Mouse (Mus musculus) heart, adult 2 months (tissue): ENCODE results near the gene Cdc20b. TPM values are rescaled to one million over a fixed set of nuclear protein-coding genes. Genes with fewer than 3 reads are reported as not detected.

Experiments used
- DNase-seq, 2 experiments: peaks; one replicate each; pipeline ENCODE4 v3.0.0; 2021
- H3K27ac ChIP-seq: fragments of 200-600 bp; 2 replicates; pipeline ENCODE4 v1.8.1; 2022
- H3K27me3 ChIP-seq: fragments of 200-500 bp; 2 replicates; pipeline ENCODE4 v1.6.1; 2012; ENCODE audit warnings: mild to moderate bottlenecking, low read length, inconsistent platforms, mixed read lengths; ENCODE audit not compliant: control insufficient read depth, insufficient read depth
- H3K36me3 ChIP-seq: fragments of 200-500 bp; 2 replicates; pipeline ENCODE4 v1.6.1; 2012; ENCODE audit warnings: low read length, inconsistent platforms; ENCODE audit not compliant: control insufficient read depth, insufficient read depth
- H3K4me1 ChIP-seq: fragments of 200-500 bp; 2 replicates; pipeline ENCODE4 v1.6.1; 2011; ENCODE audit warnings: low read length; ENCODE audit not compliant: control insufficient read depth, insufficient read depth
- H3K4me3 ChIP-seq: fragments of 200-600 bp; 2 replicates; pipeline ENCODE4 v1.8.1; 2022
- H3K79me2 ChIP-seq: fragments of 200-500 bp; replicated peaks from 2 replicates; pipeline ENCODE4 v1.6.1; 2012; ENCODE audit warnings: mild to moderate bottlenecking, inconsistent platforms, low read length, moderate library complexity, mixed read lengths; ENCODE audit not compliant: control insufficient read depth, insufficient read depth
- H3K9ac ChIP-seq: fragments of 200-500 bp; 2 replicates; pipeline ENCODE4 v1.6.1; 2012; ENCODE audit warnings: low read depth, mild to moderate bottlenecking, control low read depth, inconsistent platforms, low read length, mixed read lengths
- CTCF ChIP-seq: fragments of 200-600 bp; IDR thresholded peaks from 2 replicates; pipeline ENCODE4 v1.8.1; 2022; ENCODE audit warnings: antibody characterized with exemption, mild to moderate bottlenecking, moderate library complexity
- EP300 ChIP-seq: fragments of 200-500 bp; IDR thresholded peaks from 2 replicates; pipeline ENCODE4 v1.6.1; 2011; ENCODE audit warnings: low read depth, low read length, control low read depth; ENCODE audit not compliant: insufficient read depth
- POLR2A ChIP-seq: fragments of 200-500 bp; IDR thresholded peaks from 2 replicates; pipeline ENCODE4 v1.6.1; 2011; ENCODE audit warnings: mild to moderate bottlenecking, low read depth, low read length, control low read depth; ENCODE audit not compliant: insufficient read depth
- WGBS: fragments of 180-500 bp; shearing (Covaris S2); methylation state at CpG from one replicate; pipeline ENCODE4 v1.1.7; 2018; 5-methylcytosine and 5-hydroxymethylcytosine counted together
- intact Hi-C: fragments of 180-260 bp; cut with DNase I; formaldehyde crosslinking; loops from one replicate; pipeline ENCODE4 v1.15.1; 2025
- polyA plus RNA-seq: library from polyadenylated mRNA; depleted of rRNA; stranded (reverse); fragments of >200 nt; gene quantifications from 2 replicates; pipeline ENCODE4 v1.2.3, GENCODE M21; 2012
- total RNA-seq, 2 experiments: library from RNA; stranded (reverse); gene quantifications; 2 replicates each; pipeline ENCODE4 v1.2.3; 2021

Cdc20b gene
- total and polyA plus RNA-seq, 3 experiments = 0.14 TPM; not detected in 2

DNA sequence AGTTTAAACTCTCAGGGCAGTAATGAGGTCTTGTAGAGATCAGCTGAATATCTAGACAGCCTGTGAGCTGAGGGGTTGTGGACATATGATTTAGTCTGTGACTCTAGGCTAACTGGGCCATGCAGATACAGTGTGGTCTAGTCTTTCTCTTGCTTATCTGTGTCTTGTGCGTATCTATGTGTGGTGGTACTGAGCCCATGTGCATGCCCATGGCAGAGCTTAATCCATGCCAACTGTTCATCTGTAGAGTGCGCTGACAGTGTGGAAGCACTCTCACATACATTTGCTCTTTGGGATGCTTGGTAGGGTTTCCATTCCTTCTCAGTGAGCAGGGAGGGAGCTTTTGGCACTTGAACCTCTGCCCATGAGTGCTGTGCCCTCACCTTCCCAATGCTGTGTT is 13.4 kb upstream of the Cdc20b start:
- 79% methylated on average over 2 of the region's 2 CpGs for WGBS
- no peak overlapping the region for H3K9ac ChIP-seq
- intact Hi-C loops = no loop called here
- no peaks in the 10 kb centered on the region for H3K4me1 ChIP-seq
- no peak overlapping the region for H3K4me3 ChIP-seq
- no peak for TF ChIP-seq EP300
- TF ChIP-seq CTCF = no peak
- no peak for TF ChIP-seq POLR2A
- H3K27me3 ChIP-seq = peaks cover 5% of the 10 kb centered on the region; the same call in 1 of the 2 replicates
- DNase-seq = no peak
- no peaks in the 10 kb centered on the region for H3K36me3 ChIP-seq
- H3K79me2 ChIP-seq = no peaks in the 10 kb centered on the region
- no peak overlapping the region for H3K27ac ChIP-seq

DNA sequence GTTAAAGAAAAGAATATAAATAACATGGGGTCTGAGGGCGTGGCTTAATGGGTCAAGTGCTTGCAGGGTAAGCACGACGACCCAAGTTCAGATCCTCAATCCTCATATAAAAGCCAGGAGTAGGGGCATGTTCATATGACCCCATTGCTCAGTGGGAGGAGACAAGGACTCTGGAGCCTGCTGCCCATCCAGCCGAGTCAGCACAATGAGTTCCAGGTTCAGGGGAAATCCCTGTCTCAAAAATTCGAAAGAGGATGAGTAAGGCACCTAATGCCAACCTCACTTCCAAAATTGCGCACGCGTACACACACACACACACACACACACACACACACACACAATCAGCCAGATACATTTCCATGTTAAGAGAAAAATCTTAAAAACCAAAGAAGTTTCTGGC is 12.4 kb upstream of the Cdc20b start:
- Histone ChIP-seq H3K79me2 (no peaks in the 10 kb centered on the region), H3K4me3 (no peak overlapping the region), H3K4me1 (no peaks in the 10 kb centered on the region), H3K27me3 (peaks cover 5% of the 10 kb centered on the region), H3K36me3 (no peaks in the 10 kb centered on the region), H3K9ac (no peak overlapping the region), H3K27ac (no peak overlapping the region)
- TF ChIP-seq POLR2A (no peak), EP300 (no peak), CTCF (no peak)
- 73% methylated on average over 8 of the region's 8 CpGs for WGBS
- DNase-seq = no peak
- intact Hi-C loops = no loop called here

DNA sequence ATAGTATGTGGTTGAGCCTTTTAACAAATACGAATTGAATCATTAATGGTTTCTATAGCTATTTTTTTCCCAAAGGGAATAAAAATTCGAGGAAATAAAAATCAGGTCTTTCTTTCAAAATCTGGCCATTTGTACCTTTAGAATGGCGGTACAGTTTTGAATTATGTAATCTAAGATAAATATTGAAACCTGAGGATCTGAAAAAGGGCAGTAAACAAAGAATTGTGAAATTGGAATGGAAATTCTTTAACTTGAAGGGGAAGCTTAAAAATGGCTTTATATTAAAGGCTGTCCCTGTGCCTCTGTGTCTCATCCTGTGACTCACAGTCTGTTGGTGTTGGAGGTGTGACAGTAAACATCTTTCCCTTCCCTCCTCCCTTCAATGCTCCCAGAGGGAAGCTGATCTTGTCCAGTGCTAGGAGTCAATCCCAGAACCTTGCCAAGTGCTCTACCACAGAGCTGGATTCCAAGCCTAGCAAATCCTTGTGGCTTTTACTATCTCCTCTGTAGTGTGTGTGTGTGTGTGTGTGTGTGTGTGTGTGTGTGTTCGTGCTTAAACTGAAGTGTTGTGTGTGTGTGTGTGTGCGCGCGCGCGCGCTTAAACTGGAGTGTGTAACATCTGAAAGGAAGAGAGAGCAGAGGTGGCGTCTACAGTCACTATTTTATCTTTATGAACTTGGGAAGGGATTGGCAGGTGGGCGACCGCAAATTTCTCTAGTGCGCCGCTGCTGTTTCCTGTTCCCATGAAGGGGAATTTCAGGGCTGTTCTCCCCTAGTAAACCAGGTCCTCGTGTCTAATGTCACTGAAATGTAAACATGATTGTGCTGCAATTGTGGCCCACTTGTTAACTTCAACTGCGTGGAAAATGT is 11.4 kb upstream of the Cdc20b start:
- 74% methylated on average over 17 of the region's 17 CpGs for WGBS
- Histone ChIP-seq H3K79me2 (no peaks in the 10 kb centered on the region), H3K9ac (no peak overlapping the region), H3K27ac (no peak overlapping the region), H3K4me1 (no peaks in the 10 kb centered on the region), H3K4me3 (no peak overlapping the region), H3K36me3 (no peaks in the 10 kb centered on the region), H3K27me3 (peaks cover 8% of the 10 kb centered on the region)
- TF ChIP-seq EP300 = no peak
- no peak for TF ChIP-seq CTCF
- no peak for TF ChIP-seq POLR2A
- intact Hi-C loops = no loop called here
- no peak for DNase-seq

GRCm38 (mm10) chr13:113031351-113031750 is 3.6 kb upstream of the Cdc20b start:
- TF ChIP-seq CTCF (no peak), EP300 (no peak), POLR2A (no peak)
- Histone ChIP-seq H3K27ac (no peak overlapping the region), H3K27me3 (peaks cover 20% of the 10 kb centered on the region), H3K4me3 (no peak overlapping the region), H3K79me2 (no peaks in the 10 kb centered on the region), H3K4me1 (no peaks in the 10 kb centered on the region), H3K9ac (no peak overlapping the region), H3K36me3 (no peaks in the 10 kb centered on the region)
- WGBS = 8% methylated on average over 7 of the region's 7 CpGs
- no peak for DNase-seq
- intact Hi-C loops = no loop called here

GRCm38 (mm10) chr13:113031792-113032571 is 2.9 kb upstream of the Cdc20b start:
- Histone ChIP-seq H3K79me2 (no peaks in the 10 kb centered on the region), H3K27ac (no peak overlapping the region), H3K27me3 (peaks cover 20% of the 10 kb centered on the region), H3K9ac (peak overlapping the region; percentile 39; the same call in 1 of the 2 replicates), H3K36me3 (no peaks in the 10 kb centered on the region), H3K4me1 (no peaks in the 10 kb centered on the region), H3K4me3 (peak overlapping the region; percentile 39)
- WGBS = 1% methylated on average over 40 of the region's 40 CpGs
- no peak for TF ChIP-seq CTCF
- no peak for TF ChIP-seq POLR2A
- TF ChIP-seq EP300 = no peak
- DNase-seq = peak in 1 of 2 experiments; percentile 36
- intact Hi-C loops = no loop called here

DNA sequence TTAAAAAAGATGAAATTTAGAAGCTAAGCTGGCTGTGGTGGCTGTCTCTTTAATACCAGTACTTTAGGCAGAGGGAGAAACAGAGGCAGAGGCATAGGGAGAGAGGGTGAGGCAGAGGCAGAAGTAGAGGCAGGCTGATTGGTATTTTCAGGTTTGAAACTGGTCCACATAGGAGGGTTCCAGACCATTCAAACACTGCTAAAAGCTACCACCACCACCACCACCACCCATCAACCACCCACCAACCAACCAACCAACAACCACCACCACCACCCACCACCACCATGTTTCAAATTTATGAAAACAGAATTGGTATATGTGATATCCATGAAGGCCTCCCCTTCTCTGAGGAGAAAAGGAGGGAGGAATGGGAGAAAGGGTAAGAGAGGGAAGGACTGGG is 2.1 kb upstream of the Cdc20b start:
- intact Hi-C loops = no loop called here
- H3K27me3 ChIP-seq = peaks cover 20% of the 10 kb centered on the region
- H3K4me3 ChIP-seq = no peak overlapping the region
- H3K27ac ChIP-seq = no peak overlapping the region
- no peak for TF ChIP-seq CTCF
- no peak for TF ChIP-seq POLR2A
- TF ChIP-seq EP300 = no peak
- H3K79me2 ChIP-seq = no peaks in the 10 kb centered on the region
- H3K4me1 ChIP-seq = no peaks in the 10 kb centered on the region
- H3K36me3 ChIP-seq = no peaks in the 10 kb centered on the region
- no peak for DNase-seq
- H3K9ac ChIP-seq = no peak overlapping the region
